Mouse (Mus musculus) megakaryocyte, embryonic 14.5 days (primary cell): ENCODE measurements at regions not wholly inside any gene's neighbourhood (a gene's known extent, or its start where the extent isn't known, plus 50 kb on each side); places are given as distances from the start of the nearest gene placed in this dataset.

Experiments used
- FLI1 ChIP-seq: IDR thresholded peaks from 2 replicates; pipeline ENCODE4 v1.6.1; 2012; ENCODE audit warnings: low read length, inconsistent platforms, mixed read lengths
- GATA1 ChIP-seq: IDR thresholded peaks from 3 replicates; pipeline ENCODE4 v1.6.1; 2012; ENCODE audit warnings: mixed read lengths, low read length, inconsistent platforms, borderline replicate concordance

- no peak for TF ChIP-seq GATA1
- no peak for TF ChIP-seq FLI1
Observed at GRCm38 (mm10) chr2:169467621-169468020, 119.9 kb downstream of the Gm11011 start.
